Mouse (Mus musculus) megakaryocyte, embryonic 14.5 days (primary cell): ENCODE results near the gene Pde4dip.

Experiments used
- FLI1 ChIP-seq: IDR thresholded peaks from 2 replicates; pipeline ENCODE4 v1.6.1; 2012; ENCODE audit warnings: low read length, inconsistent platforms, mixed read lengths
- GATA1 ChIP-seq: IDR thresholded peaks from 3 replicates; pipeline ENCODE4 v1.6.1; 2012; ENCODE audit warnings: mixed read lengths, low read length, inconsistent platforms, borderline replicate concordance

DNA sequence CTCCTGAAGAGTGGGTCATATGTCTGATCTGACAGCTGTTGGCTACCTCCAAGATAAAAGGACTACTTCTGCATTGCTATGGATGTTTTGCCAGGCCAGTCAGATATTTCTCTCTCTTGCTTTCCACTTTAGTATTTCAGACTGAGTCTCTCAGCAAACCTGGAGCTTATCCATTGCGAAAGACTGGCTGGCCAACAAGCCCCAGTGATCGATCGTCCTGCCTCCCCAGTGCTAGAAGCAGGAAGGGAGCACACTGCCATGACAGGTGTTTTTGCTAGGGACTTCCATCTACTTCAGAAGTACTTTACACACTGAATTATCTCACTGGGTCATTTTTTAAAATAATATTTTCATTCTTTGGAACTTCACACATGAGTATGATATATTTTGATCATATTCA, 210.1 kb downstream of the Pde4dip start:
- TF ChIP-seq FLI1, result no peak
- TF ChIP-seq GATA1, result no peak
